Mouse (Mus musculus) adrenal gland (tissue): ENCODE results near the gene Evc.

Source experiments
- intact Hi-C: fragments of 180-260 bp; cut with DNase I; formaldehyde crosslinking; loops from one replicate; pipeline ENCODE4 v1.15.1; 2025
- long read RNA-seq, 2 experiments: library from polyadenylated mRNA; unstranded; transcript quantifications; one replicate each; pipeline ENCODE4 v2.0.0; 2020; ENCODE audit warnings: borderline replicate concordance in 1 of 2; ENCODE audit not compliant: insufficient replicate concordance in 1 of 2

Evc gene
- long read RNA-seq, experiment 1, full-length matches to known transcripts = 2 of 7 reads
- long read RNA-seq, experiment 1, partial matches to known transcripts = 4 of 7 reads
- long read RNA-seq, experiment 1, other reads (novel, unspliced or antisense) = 1 of 7 reads
- long read RNA-seq, experiment 2, partial matches to known transcripts = 1 of 4 reads
- long read RNA-seq, experiment 2, other reads (novel, unspliced or antisense) = 3 of 4 reads

DNA sequence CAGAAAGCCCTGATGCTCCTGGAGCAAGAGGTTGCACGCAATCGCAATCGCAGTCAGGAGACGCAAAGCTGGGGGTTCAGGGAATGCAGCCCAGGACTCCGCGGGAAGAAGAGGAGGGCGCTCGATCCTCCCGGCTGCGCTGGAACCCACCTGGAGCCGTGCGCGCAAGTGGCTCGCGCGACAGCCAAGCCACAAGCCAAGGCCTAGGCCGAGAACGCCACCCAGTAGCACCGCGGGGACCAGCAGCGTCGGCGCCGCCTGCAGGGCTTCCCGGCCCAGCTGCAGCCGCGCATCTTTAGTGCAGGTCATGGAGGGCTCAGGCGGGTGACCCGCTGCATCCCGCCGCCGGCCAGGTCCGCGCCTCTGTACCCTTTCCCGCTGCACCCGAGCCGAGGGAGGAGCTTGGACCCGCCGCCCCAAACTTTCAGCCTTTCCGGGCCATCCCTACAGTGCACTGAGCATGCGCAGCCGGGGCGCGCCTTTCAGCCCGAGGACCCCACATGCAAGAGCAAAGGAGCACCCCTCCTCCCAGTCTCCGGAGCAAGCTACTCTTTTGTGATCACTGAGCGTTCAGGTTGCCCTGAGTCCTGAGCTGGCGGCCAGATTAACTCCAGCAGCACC is at the start of gene Evc:
Gene Evc (minus strand): TSS at position 410 of the 621 bp plus-strand sequence.
- intact Hi-C loops = no loop called here

DNA sequence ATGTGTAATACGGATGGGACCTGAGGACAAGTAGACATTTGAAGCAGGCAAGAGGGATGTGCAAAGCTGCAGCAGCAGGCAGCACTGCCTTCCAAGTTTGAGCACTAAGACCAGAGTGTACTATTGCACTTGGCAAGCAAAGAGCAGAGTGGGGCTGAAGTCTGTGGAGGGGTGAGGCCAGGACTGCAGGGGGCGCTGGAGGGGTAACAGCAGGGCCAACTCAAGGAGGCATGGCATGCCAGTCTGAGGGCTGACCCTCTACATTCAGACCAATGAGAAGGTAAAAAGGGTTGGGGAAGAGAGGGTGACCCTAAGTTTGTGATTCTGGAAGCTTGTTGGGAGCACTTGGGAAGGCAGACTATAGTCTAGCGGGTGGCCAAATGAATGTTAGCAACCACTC is 46.9 kb upstream of the Evc start:
- intact Hi-C loops = no loop called here

DNA sequence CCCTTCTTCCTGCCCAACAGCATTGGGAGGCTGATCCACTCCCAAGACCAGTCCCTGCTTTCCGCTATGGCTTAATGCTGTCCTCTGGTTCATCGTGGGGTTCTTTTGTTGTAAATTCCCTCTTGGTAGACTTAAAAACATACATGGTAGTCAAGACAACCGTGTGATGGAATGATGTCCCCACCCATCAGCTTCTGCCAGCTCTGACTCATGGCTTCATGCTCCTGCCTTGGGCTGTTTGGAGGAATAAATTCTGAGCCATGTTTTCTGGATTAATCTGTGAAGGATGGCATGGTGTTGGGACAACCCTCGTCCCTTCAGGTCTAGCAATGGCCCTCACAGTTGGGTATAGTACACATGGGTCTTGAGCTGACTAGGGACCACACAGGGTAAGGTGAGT is 43.9 kb upstream of the Evc start:
- intact Hi-C loops = no loop called here

DNA sequence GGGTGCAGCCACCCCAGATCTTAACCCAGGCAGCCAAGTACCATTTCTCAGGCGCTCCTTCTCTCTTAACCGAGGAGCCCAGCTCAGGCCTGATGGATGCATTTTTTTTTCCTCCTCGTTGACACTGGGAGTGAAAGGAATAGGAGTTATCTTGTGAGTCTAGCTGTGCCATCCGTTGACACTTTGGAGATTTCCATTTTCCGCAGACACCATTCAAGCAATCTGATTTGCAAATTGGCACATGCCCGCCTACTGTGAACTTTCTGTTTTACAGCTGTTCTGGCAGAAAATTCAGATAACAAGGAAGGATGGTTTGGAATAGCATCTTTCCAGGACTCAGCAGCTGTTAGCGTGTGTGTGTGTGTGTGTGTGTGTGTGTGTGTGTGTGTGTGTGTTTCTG is 40.7 kb upstream of the Evc start:
- intact Hi-C loops = no loop called here

DNA sequence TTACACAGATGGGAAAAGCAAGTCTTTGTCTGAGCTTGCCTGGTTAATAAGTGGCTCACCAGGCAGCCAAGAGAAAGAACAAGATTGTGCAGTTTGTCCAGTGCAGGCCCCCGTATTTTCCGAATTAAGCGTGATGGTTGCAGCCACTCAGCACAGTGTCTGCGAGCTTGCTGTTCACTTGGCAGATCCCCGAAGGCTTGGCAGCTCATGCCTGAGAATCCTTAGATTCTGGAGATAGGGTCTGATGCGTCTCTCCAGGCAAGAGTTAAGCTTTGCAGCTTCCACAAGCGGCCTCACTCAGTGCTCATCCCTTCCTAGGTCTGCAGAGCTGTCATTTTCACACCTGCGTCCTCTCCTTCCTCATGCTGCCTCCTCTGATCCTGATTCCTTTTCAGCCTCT is 32.1 kb upstream of the Evc start:
- intact Hi-C loops = no loop called here

DNA sequence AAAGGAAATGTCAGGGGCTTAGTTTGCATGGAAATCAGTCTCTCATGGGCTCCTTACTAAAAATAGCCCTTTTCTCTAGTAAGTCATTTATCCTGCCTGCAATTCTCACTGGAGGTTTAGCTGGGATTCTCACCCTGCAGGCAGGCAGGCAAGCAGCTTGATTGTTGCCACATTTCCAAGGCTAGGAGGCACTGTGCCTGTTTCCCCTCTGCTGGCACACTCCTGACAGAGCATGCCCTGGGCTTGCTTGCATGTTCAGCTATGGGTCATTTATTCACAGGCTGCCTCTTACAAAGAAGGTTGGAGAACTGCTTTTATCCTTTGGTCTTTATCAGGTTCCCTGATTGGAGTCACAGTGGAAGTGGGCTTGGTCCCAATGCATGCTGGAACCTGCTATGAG is 29.1 kb upstream of the Evc start:
- intact Hi-C loops = no loop called here

DNA sequence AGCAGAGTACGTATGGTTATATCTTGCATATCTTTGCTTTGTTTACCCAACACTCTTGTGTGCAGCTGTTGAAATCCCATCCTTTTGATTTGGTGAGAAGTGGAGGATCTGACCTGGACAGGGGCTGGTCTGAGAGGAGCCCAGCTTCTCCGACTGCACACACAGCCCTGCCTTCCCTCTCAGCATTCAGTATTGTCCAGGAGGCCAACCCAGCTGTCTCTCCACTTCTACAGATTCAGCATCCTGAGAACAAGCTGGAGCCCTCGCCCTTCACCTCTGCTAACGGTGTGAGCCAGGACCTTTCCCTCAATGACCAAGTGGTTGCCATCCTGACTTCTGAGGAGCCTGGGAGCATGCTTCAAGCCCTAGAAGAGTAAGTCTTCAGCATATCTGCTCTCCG is 26.6 kb upstream of the Evc start:
- intact Hi-C loops = no loop called here

DNA sequence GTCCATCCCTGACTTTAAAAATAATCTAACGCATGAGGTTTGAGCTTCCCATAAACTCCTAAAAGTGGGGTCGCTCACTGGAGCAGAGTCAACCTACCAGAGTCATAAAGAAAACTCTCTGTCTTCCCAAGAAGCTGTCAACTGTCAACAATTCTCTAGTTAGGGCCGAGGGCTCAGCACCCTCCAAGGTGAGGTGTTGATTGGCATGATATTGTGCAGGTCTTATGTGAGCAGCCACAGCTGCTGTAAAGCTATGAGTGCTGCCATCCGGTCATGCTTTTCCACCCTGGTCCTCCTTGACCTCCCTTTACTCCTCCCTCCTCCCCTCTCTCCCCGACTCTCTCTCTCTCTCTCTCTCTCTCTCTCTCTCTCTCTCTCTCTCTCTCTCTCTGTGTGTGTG is 25.9 kb upstream of the Evc start:
- intact Hi-C loops = no loop called here

DNA sequence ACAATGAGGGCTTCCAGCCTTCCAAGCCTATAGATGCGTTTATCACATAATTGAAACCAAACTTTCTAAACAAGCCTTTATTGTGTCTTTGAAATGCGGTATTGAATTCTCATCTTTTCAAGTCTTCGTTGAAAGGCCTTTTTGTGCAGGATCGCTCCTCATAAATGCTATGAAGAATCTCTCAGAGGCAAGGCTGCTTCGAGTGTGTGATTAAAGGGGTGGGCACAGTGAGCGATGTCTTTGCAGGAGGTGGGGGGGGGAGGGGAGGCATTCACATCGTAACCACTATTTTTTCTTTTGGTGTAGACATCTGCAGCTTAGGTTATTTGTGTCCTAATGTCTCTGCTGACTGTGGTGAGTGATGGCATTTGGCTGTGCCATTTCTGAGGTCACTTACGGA is 19.3 kb upstream of the Evc start:
- intact Hi-C loops = no loop called here

DNA sequence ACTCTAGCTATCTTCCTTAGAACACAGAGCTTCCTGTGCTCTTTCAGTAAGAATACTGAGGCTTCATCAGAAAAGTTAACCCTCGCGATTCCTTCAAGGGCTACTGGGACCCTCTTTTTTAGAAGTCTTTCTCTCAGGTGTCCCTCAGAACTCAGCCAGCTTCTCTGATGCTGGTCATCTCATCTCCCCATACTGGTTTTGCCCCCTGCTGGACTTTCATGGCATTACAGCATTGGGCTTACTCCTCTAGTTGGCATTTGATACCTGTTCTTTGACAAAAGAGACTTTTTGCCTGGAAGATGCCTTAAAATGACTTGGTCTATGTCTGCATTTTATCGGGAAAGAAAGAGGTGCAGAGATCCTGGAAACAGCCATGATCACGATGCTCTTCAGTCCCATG is 17.7 kb upstream of the Evc start:
- intact Hi-C loops = loop anchor here (5.0 kb wide), 1 partner anchor 57 kb away; no protein-coding TSS in a partner anchor

DNA sequence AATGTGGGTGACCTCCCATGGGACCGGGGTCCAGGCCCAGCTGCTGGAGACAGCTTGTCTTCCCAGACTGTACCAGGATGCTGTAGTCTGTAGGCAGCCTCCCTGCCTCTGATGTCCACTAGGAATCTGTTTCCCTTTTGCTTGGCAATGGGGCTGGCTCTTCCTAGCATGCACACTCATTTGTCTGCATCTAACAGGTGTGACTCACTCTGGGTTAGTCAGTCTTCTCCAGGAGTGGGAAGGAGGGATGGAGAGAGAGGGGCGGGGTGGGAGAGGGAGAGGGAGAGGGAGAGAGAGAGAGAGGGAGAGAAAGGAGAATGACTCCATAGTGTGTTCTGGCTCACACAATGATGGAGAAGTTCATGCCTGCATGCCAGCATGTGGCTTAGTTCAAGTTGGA is 15.1 kb upstream of the Evc start:
- intact Hi-C loops = loop anchor here (5.0 kb wide), 1 partner anchor 54 kb away; no protein-coding TSS in a partner anchor

DNA sequence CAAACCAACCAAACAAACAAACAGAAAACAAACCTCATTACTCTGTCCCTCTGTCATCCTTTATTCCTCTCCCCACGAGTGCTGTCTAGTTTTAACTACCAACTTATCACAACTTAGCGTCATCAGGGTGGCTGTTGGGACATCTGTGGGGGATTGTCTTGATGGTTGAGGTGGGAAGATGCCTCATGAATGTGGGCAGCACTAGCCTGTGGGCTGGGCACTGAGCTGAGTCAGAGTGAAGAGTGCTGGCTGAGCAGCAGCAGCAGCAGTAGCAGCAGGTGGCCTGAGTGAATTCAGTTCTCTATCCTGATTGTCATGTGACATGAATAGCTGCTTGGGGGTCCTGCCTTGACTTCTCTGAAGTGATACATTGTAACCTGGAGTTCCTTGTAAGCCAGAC is 7.3 kb upstream of the Evc start:
- intact Hi-C loops = no loop called here

DNA sequence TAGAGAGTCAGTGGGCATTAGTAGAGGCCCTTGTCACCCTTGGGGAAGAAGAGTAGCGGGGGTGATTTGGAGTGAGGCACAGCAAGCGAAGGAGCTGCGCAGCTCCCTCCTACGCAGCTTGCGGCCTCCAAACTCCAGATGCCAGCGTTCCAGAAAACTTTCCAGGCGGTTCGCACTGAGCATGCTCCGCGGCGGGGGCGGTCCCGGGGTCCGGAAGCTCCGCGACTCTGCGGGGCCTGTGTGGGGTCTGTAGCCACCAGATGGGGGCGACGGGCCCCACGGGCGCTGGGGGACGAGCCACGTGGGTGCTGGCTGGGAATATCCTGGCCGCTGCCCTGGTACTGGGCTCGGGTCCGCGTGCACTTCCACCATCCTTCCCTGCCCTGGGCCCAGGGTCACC is 1.6 kb upstream of the Evc start, which contains the start of gene Evc2:
Gene Evc2 (plus strand): TSS at position 212 of the 400 bp plus-strand sequence.
- intact Hi-C loops = no loop called here

DNA sequence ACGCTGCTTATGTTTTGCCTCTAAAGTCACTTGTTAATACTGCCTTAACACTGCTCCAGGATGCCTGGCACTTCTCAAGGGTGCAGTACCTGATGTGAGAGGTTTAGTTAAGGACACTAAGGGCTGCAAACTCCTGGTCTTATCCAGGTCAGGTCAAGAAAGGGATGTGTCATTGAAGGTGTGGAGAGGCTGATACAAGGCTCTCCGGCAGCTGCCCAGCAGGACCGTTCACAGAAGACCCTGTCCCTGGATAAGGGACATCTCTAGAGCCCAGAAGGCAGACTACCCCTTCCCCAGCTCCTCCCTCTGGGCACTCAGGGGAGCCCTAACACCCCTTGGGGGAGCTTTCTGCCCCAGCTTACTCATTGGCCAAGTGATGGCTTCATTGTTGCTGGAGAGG is 1.0 kb upstream of the Evc start:
- intact Hi-C loops = no loop called here

DNA sequence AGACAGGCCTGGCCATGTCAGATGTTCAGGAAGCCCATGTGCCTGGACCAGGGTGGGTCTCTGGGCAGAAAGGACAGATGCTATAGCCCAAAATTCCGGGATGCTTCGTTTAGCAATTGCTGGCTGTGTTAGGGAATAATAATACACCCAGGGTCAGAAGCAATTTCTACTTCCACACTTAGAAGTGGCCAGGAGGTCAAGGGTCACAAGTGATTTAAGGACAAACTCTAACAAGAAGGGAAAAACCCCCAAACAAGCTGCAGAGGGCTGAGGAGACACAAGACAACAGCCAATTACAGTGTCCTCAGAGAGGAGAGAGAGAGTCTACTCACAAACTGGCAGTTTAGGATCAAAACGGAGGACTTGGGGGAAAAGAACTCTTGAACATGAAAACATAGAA is 1.6 kb downstream of the Evc start:
- intact Hi-C loops = no loop called here

DNA sequence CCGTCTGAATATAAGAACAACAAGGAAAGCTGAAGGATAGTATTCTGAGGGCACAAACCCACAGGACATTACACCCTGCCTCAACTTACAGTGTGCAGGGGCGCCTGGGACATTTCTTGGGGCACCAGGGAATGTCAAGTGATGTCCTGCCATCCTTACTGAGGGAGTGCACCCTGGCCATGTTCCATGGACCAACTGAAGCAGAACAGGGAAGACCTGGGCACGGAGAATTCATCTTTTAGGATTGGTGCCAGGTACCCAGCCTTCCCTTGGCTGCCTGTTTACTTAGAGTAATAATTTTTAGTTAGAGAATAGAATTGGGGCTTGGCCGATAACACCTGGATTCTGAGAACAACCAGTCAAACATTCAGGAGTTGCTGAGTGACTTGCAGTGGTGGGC is 4.6 kb downstream of the Evc start:
- intact Hi-C loops = no loop called here

DNA sequence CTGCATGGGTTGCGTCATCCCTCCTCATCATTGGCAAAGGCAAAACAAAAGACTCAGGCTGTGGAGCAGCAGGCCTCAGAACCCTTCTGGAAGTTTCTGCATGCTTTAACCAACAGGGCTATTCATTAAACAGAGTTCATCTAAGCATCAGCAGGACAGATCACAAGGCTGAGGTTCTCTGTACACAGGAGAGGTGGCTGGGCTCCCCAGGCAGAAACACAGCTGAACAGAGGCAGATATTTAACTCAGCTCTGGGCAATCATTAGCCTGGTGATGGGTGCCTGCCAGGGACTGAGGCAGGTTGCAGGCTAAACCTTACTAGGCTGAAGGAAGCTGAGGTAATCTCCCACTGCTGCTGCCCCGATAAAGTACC is 5.6 kb downstream of the Evc start:
- intact Hi-C loops = no loop called here

DNA sequence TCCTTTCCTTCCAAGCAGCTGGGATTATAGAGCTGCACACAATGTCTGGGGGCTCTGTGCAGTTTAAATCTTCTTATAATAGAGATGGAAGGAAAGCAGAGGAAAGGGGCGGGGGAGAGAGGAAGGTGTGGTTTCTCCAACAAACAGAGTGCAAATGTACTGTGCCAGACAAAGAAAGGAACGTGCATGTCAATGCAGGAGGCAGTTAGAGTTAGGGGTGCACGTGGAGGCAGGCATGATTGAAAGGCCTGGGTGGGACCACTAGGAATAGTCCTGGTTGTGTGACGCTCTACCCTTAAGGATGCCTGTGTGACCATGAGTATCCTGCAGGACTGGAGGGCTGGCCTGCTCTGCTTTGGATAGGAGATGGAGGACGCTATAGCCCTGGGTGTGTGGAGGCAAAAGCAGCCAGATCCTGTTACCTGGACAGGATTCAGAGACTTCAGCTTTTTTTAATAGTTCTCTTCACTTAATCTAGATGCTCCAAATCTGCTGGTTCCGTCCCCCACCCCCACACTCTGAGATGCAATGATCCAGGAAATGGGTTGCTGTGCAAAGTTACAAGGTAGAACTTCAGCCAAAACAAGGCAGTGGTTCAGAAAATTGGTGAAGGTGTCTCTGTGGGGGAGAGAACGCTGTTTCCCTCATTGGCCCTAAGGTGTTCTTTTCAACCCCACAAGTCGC is 6.1 kb downstream of the Evc start:
- intact Hi-C loops = no loop called here

DNA sequence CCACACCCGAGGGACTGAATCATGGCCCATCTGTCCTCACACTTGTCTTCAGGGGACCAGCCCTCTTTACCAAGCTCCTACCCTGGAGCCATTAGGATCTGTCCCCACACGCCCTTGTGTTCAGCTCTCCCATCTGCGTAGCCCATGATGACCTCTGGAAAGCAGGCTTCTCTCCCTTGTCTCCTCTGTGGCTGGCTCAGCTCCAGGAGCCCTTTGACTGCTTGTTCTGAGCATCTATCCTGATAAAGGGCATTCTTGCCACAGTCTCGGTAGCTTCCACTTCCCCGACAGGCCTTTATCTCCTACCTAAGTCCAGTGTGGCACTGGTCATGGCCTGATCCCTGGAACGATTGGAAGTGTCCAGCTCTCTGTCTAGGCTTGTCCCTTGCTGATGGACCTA is 10.0 kb downstream of the Evc start:
- intact Hi-C loops = no loop called here

DNA sequence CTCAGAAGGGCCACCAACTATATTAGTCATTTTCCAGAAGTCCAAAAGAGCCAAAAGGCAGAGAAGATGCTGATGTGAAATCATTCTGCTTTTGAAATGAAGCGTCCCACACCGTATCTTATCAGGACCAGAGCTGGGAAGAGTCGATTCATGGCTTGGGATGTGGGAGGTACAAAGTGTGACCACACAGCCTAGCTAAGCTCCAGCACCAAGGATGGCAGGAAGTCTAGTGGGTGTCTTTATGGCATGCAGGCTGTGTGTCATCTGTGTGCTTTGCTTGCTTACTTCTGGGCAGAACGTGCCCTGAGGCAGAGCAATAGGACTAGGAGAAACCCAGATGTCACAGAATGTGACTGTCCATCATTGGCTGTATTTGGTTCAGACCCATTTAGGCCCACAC is 15.9 kb downstream of the Evc start:
- intact Hi-C loops = no loop called here

DNA sequence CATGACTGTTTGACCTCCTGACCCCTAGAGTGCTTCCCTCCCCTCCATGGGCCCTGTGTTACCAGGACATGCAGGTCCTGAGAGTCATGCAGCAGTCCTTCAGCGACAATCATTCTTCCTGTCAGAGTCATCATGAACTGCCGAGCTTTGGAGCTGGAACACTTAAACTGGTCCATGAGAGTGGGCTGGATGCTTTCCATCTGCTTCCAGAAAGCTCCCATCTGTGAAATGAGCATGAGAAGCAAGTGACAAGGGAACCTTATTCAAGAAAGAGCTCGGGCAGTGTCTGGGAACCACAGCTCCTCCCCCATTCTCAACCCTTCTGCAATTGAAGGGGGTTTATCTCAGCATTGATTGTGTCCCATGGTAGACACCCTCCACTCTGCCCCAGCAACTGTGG is 16.5 kb downstream of the Evc start:
- intact Hi-C loops = no loop called here

DNA sequence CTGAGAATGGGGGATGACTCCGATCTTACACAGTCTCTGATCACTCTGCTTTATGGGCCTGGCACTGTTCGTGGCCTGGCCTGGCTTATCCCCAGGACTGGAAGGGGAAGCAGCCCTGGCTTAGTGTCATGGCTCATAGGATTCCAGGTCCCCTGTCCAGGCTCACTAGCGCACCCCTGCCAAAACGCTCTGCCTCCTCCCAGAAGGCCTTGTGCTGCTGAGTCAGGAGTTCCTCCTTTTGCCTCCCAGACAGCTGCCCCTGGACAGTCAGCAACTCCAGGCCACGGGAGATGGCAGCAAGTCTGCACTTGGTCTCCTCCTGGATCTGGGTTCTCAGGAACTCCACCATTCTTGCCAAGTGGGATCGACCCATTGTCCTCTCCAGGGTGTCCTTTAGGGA is 18.0 kb downstream of the Evc start:
- intact Hi-C loops = no loop called here
